Mouse (Mus musculus) neural tube, embryonic 13.5 days (tissue): ENCODE measurements around the gene Tnfsf14. TPM values are rescaled to one million over a fixed set of nuclear protein-coding genes. Genes with fewer than 3 reads are reported as not detected.

Experiments
- ATAC-seq: fragments of 200-750 bp; cut with Nextera tagmentation; 2 replicates; pipeline ENCODE4 v1.8.0; 2017; ENCODE audit warnings: low read depth, mild to moderate bottlenecking, moderate TSS enrichment, moderate library complexity
- H3K27ac ChIP-seq: fragments of 300-500 bp; sonication (generic); replicated peaks from 2 replicates; pipeline ENCODE4 v1.5.1; 2015; ENCODE audit warnings: moderate library complexity, mild to moderate bottlenecking, inconsistent platforms
- H3K27me3 ChIP-seq: fragments of 300-500 bp; sonication (generic); 2 replicates; pipeline ENCODE4 v1.6.1; 2015; ENCODE audit warnings: mild to moderate bottlenecking, inconsistent platforms
- H3K36me3 ChIP-seq: fragments of 300-500 bp; sonication (generic); 2 replicates; pipeline ENCODE4 v1.6.1; 2015; ENCODE audit warnings: mild to moderate bottlenecking, inconsistent platforms
- H3K4me1 ChIP-seq: fragments of 300-500 bp; sonication (generic); replicated peaks from 2 replicates; pipeline ENCODE4 v1.6.1; 2015; ENCODE audit warnings: inconsistent platforms
- H3K4me2 ChIP-seq: fragments of 300-500 bp; sonication (generic); 2 replicates; pipeline ENCODE4 v1.6.1; 2015; ENCODE audit warnings: inconsistent platforms, mild to moderate bottlenecking, moderate library complexity
- H3K4me3 ChIP-seq: fragments of 300-500 bp; sonication (generic); 2 replicates; pipeline ENCODE4 v1.5.1; 2015; ENCODE audit warnings: mild to moderate bottlenecking, inconsistent platforms
- H3K9ac ChIP-seq: fragments of 300-500 bp; sonication (generic); 2 replicates; pipeline ENCODE4 v1.6.1; 2015; ENCODE audit warnings: moderate library complexity, mild to moderate bottlenecking, inconsistent platforms
- H3K9me3 ChIP-seq: fragments of 300-500 bp; sonication (generic); 2 replicates; pipeline ENCODE4 v1.6.1; 2016; ENCODE audit warnings: inconsistent platforms
- WGBS: fragments of 180-500 bp; shearing (Covaris S2); methylation state at CpG from one replicate; pipeline ENCODE4 v1.1.7; 2015; 5-methylcytosine and 5-hydroxymethylcytosine counted together
- polyA plus RNA-seq: library from polyadenylated mRNA; unstranded; fragments of >200 nt; fragmentation: Nextera tagmentation; extraction: Ambion mirVana; gene quantifications from 2 replicates; pipeline ENCODE4 v1.2.1, GENCODE M21; 2015

Tnfsf14 gene
- polyA plus RNA-seq, 1 experiment from 2014 or later, result not detected

GRCm38 (mm10) chr17:57195326-57196010 lies 1.5 kb upstream of the Tnfsf14 start:
- no peak overlapping the region for H3K4me2 ChIP-seq
- no peak overlapping the region for H3K9ac ChIP-seq
- H3K27ac ChIP-seq, result no peak overlapping the region
- no peaks in the 10 kb centered on the region for H3K27me3 ChIP-seq
- no peak overlapping the region for H3K4me3 ChIP-seq
- no peak for ATAC-seq
- 78% methylated on average over 8 of the region's 8 CpGs for WGBS
- no peaks in the 10 kb centered on the region for H3K9me3 ChIP-seq
- H3K36me3 ChIP-seq, result no peaks in the 10 kb centered on the region
- no peaks in the 10 kb centered on the region for H3K4me1 ChIP-seq

- Histone ChIP-seq H3K27me3 (no peaks in the 10 kb centered on the region), H3K4me2 (no peak overlapping the region), H3K4me1 (no peaks in the 10 kb centered on the region), H3K27ac (no peak overlapping the region), H3K4me3 (no peak overlapping the region), H3K9me3 (no peaks in the 10 kb centered on the region), H3K36me3 (no peaks in the 10 kb centered on the region), H3K9ac (no peak overlapping the region)
- 94% methylated on average over 3 of the region's 3 CpGs for WGBS
- ATAC-seq, result no peak
These were observed 794 bp upstream of the Tnfsf14 start for GRCm38 (mm10) chr17:57194771-57195170.

GRCm38 (mm10) chr17:57188510-57189192 lies 5.3 kb downstream of the Tnfsf14 start:
- no peak for ATAC-seq
- no peaks in the 10 kb centered on the region for H3K27me3 ChIP-seq
- 89% methylated on average over 12 of the region's 12 CpGs for WGBS
- H3K4me3 ChIP-seq, result no peak overlapping the region
- no peak overlapping the region for H3K27ac ChIP-seq
- no peaks in the 10 kb centered on the region for H3K9me3 ChIP-seq
- H3K4me2 ChIP-seq, result no peak overlapping the region
- no peaks in the 10 kb centered on the region for H3K4me1 ChIP-seq
- no peak overlapping the region for H3K9ac ChIP-seq
- no peaks in the 10 kb centered on the region for H3K36me3 ChIP-seq

- Histone ChIP-seq H3K27me3 (no peaks in the 10 kb centered on the region), H3K4me1 (no peaks in the 10 kb centered on the region), H3K4me2 (no peak overlapping the region), H3K9me3 (no peaks in the 10 kb centered on the region), H3K27ac (no peak overlapping the region), H3K9ac (no peak overlapping the region), H3K4me3 (no peak overlapping the region), H3K36me3 (no peaks in the 10 kb centered on the region)
- WGBS, result 73% methylated on average over 2 of the region's 2 CpGs
- no peak for ATAC-seq
These were observed 8.3 kb downstream of the Tnfsf14 start for GRCm38 (mm10) chr17:57185641-57186040.

GRCm38 (mm10) chr17:57182871-57183270 lies 11.1 kb downstream of the Tnfsf14 start:
- no peak overlapping the region for H3K27ac ChIP-seq
- no peaks in the 10 kb centered on the region for H3K27me3 ChIP-seq
- no peak overlapping the region for H3K4me3 ChIP-seq
- H3K4me2 ChIP-seq, result no peak overlapping the region
- H3K9ac ChIP-seq, result no peak overlapping the region
- no peak for ATAC-seq
- H3K9me3 ChIP-seq, result no peaks in the 10 kb centered on the region
- no peaks in the 10 kb centered on the region for H3K36me3 ChIP-seq
- 72% methylated on average over 3 of the region's 3 CpGs for WGBS
- H3K4me1 ChIP-seq, result no peaks in the 10 kb centered on the region

GRCm38 (mm10) chr17:57180363-57180762 lies 13.6 kb downstream of the Tnfsf14 start:
- H3K27me3 ChIP-seq, result no peaks in the 10 kb centered on the region
- H3K9me3 ChIP-seq, result no peaks in the 10 kb centered on the region
- no peak overlapping the region for H3K27ac ChIP-seq
- H3K4me2 ChIP-seq, result no peak overlapping the region
- no peak for ATAC-seq
- no peaks in the 10 kb centered on the region for H3K36me3 ChIP-seq
- 37% methylated on average over 8 of the region's 8 CpGs for WGBS
- H3K4me1 ChIP-seq, result no peaks in the 10 kb centered on the region
- no peak overlapping the region for H3K9ac ChIP-seq
- H3K4me3 ChIP-seq, result no peak overlapping the region

- H3K4me1 ChIP-seq, result no peaks in the 10 kb centered on the region
- no peaks in the 10 kb centered on the region for H3K9me3 ChIP-seq
- no peak overlapping the region for H3K4me3 ChIP-seq
- WGBS, result 87% methylated on average over 4 of the region's 4 CpGs
- H3K27ac ChIP-seq, result no peak overlapping the region
- no peak overlapping the region for H3K9ac ChIP-seq
- ATAC-seq, result no peak
- no peaks in the 10 kb centered on the region for H3K27me3 ChIP-seq
- H3K36me3 ChIP-seq, result no peaks in the 10 kb centered on the region
- no peak overlapping the region for H3K4me2 ChIP-seq
These were observed 20.6 kb downstream of the Tnfsf14 start for GRCm38 (mm10) chr17:57173351-57173750.

- H3K4me1 ChIP-seq, result no peaks in the 10 kb centered on the region
- no peak for ATAC-seq
- no peaks in the 10 kb centered on the region for H3K9me3 ChIP-seq
- H3K9ac ChIP-seq, result no peak overlapping the region
- 83% methylated on average over 5 of the region's 5 CpGs for WGBS
- no peak overlapping the region for H3K4me2 ChIP-seq
- H3K36me3 ChIP-seq, result no peaks in the 10 kb centered on the region
- H3K27ac ChIP-seq, result no peak overlapping the region
- H3K4me3 ChIP-seq, result no peak overlapping the region
- H3K27me3 ChIP-seq, result no peaks in the 10 kb centered on the region
These were observed 21.6 kb downstream of the Tnfsf14 start for GRCm38 (mm10) chr17:57172378-57172777.

GRCm38 (mm10) chr17:57170616-57171260 lies 23.2 kb downstream of the Tnfsf14 start:
- no peaks in the 10 kb centered on the region for H3K27me3 ChIP-seq
- no peak overlapping the region for H3K4me2 ChIP-seq
- no peaks in the 10 kb centered on the region for H3K4me1 ChIP-seq
- H3K9ac ChIP-seq, result no peak overlapping the region
- no peak for ATAC-seq
- 30% methylated on average over 5 of the region's 5 CpGs for WGBS
- no peaks in the 10 kb centered on the region for H3K9me3 ChIP-seq
- no peak overlapping the region for H3K27ac ChIP-seq
- H3K36me3 ChIP-seq, result no peaks in the 10 kb centered on the region
- H3K4me3 ChIP-seq, result no peak overlapping the region

GRCm38 (mm10) chr17:57166800-57167791 lies 26.9 kb downstream of the Tnfsf14 start:
- Histone ChIP-seq H3K27me3 (no peaks in the 10 kb centered on the region), H3K9me3 (no peaks in the 10 kb centered on the region), H3K4me3 (no peak overlapping the region), H3K36me3 (no peaks in the 10 kb centered on the region), H3K9ac (no peak overlapping the region), H3K4me2 (peak overlapping the region; percentile 31), H3K4me1 (no peaks in the 10 kb centered on the region), H3K27ac (no peak overlapping the region)
- peak; percentile 75 for ATAC-seq
- WGBS, result 16% methylated on average over 10 of the region's 11 CpGs

- H3K27me3 ChIP-seq, result peaks cover 23% of the 10 kb centered on the region
- no peak for ATAC-seq
- no peak overlapping the region for H3K4me3 ChIP-seq
- no peak overlapping the region for H3K27ac ChIP-seq
- H3K9ac ChIP-seq, result no peak overlapping the region
- H3K4me1 ChIP-seq, result peaks cover 10% of the 10 kb centered on the region
- 87% methylated on average over 4 of the region's 4 CpGs for WGBS
- H3K9me3 ChIP-seq, result no peaks in the 10 kb centered on the region
- no peak overlapping the region for H3K4me2 ChIP-seq
- H3K36me3 ChIP-seq, result no peaks in the 10 kb centered on the region
These were observed 40.2 kb downstream of the Tnfsf14 start for GRCm38 (mm10) chr17:57153787-57154186.
